Mouse (Mus musculus) midbrain, postnatal 0 days (tissue): ENCODE results near the gene Gm28539. TPM values are rescaled to one million over a fixed set of nuclear protein-coding genes. Genes with fewer than 3 reads are reported as not detected.
"Not testable (repeated sequence)": the region's sequence is repeated elsewhere in the genome, so short reads cannot be mapped to it uniquely, and the experiment has no call there.

Experiments
- ATAC-seq: fragments of 200-750 bp; cut with Nextera tagmentation; 2 replicates; pipeline ENCODE4 v1.8.0; 2017; ENCODE audit warnings: moderate number of reproducible peaks, mild to moderate bottlenecking, moderate TSS enrichment, moderate library complexity; ENCODE audit not compliant: low FRiP score
- DNase-seq: peaks from one replicate; pipeline ENCODE4 v3.0.0-alpha.2; 2015; ENCODE audit warnings: low spot score
- H3K27ac ChIP-seq: fragments of 300-500 bp; sonication (generic); 2 replicates; pipeline ENCODE4 v1.5.1; 2014; ENCODE audit warnings: low read depth, mild to moderate bottlenecking, low read length, mixed read lengths
- H3K27me3 ChIP-seq: fragments of 300-500 bp; sonication (generic); 2 replicates; pipeline ENCODE4 v1.6.1; 2014; ENCODE audit warnings: low read length, control low read depth, mixed read lengths; ENCODE audit not compliant: insufficient read depth
- H3K36me3 ChIP-seq: fragments of 300-500 bp; sonication (generic); 2 replicates; pipeline ENCODE4 v1.6.1; 2014; ENCODE audit warnings: low read length, control low read depth, mixed read lengths; ENCODE audit not compliant: insufficient read depth
- H3K4me1 ChIP-seq: fragments of 300-500 bp; sonication (generic); 2 replicates; pipeline ENCODE4 v1.6.1; 2014; ENCODE audit warnings: mild to moderate bottlenecking, control low read depth, antibody characterized with exemption, low read length, mixed read lengths; ENCODE audit not compliant: insufficient read depth
- H3K4me2 ChIP-seq: fragments of 300-500 bp; sonication (generic); 2 replicates; pipeline ENCODE4 v1.6.1; 2014; ENCODE audit warnings: low read depth, mild to moderate bottlenecking, low read length, mixed read lengths; ENCODE audit not compliant: poor library complexity, severe bottlenecking
- H3K4me3 ChIP-seq: fragments of 300-500 bp; sonication (generic); 2 replicates; pipeline ENCODE4 v1.5.1; 2014; ENCODE audit warnings: low read depth, mild to moderate bottlenecking, low read length, moderate library complexity
- H3K9ac ChIP-seq: fragments of 300-500 bp; sonication (generic); replicated peaks from 2 replicates; pipeline ENCODE4 v1.6.1; 2014; ENCODE audit warnings: mild to moderate bottlenecking, low read length, moderate library complexity, mixed read lengths; ENCODE audit not compliant: poor library complexity, severe bottlenecking
- H3K9me3 ChIP-seq: fragments of 300-500 bp; sonication (generic); 2 replicates; pipeline ENCODE4 v1.6.1; 2016; ENCODE audit warnings: low read length, control low read depth
- CTCF ChIP-seq: IDR thresholded peaks from 2 replicates; pipeline ENCODE4 v1.5.1; 2016; ENCODE audit warnings: antibody characterized with exemption, mild to moderate bottlenecking
- WGBS: fragments of 180-500 bp; shearing (Covaris S2); extraction: QIAGEN DNeasy Blood & Tissue Kit; methylation state at CpG from one replicate; pipeline ENCODE4 v1.1.7; 2014; 5-methylcytosine and 5-hydroxymethylcytosine counted together
- polyA plus RNA-seq: library from polyadenylated mRNA; unstranded; fragments of >200 nt; fragmentation: Nextera tagmentation; extraction: Ambion mirVana; gene quantifications from 2 replicates; pipeline ENCODE4 v1.2.1, GENCODE M21; 2015
- total RNA-seq: library from RNA; depleted of rRNA; stranded (reverse); fragments of >200 nt; gene quantifications from 2 replicates; pipeline ENCODE4 v1.2.3, GENCODE M21; 2014; rRNA removed

Gm28539 gene
- total and polyA plus RNA-seq, 2 experiments from 2014 or later, result 0.27 TPM; not detected in 1

- 91% methylated on average over 3 of the region's 3 CpGs for WGBS
- H3K4me3 ChIP-seq, result no peak overlapping the region
- no peak for DNase-seq
- no peaks in the 10 kb centered on the region for H3K9me3 ChIP-seq
- H3K27ac ChIP-seq, result no peak overlapping the region
- no peak for ATAC-seq
- H3K9ac ChIP-seq, result no peak overlapping the region
- no peak overlapping the region for H3K4me2 ChIP-seq
- H3K4me1 ChIP-seq, result no peaks in the 10 kb centered on the region
- H3K27me3 ChIP-seq, result no peaks in the 10 kb centered on the region
- no peak for TF ChIP-seq CTCF
- H3K36me3 ChIP-seq, result no peaks in the 10 kb centered on the region
These were observed 150.0 kb downstream of the Gm28539 start for GRCm38 (mm10) chr16:18986381-18986780.

GRCm38 (mm10) chr16:18986860-18987259 lies 150.5 kb downstream of the Gm28539 start:
- no peak for ATAC-seq
- Histone ChIP-seq H3K36me3 (no peaks in the 10 kb centered on the region), H3K9ac (no peak overlapping the region), H3K4me1 (no peaks in the 10 kb centered on the region), H3K27me3 (no peaks in the 10 kb centered on the region), H3K9me3 (no peaks in the 10 kb centered on the region), H3K4me2 (no peak overlapping the region), H3K4me3 (no peak overlapping the region), H3K27ac (no peak overlapping the region)
- DNase-seq, result no peak
- 86% methylated on average over 5 of the region's 5 CpGs for WGBS
- TF ChIP-seq CTCF, result no peak

- TF ChIP-seq CTCF, result peak; percentile 51
- H3K4me1 ChIP-seq, H3K27ac ChIP-seq, H3K9ac ChIP-seq, H3K4me2 ChIP-seq, ATAC-seq, H3K36me3 ChIP-seq, H3K9me3 ChIP-seq, H3K4me3 ChIP-seq, H3K27me3 ChIP-seq: not testable (repeated sequence)
- peak; percentile 1 for DNase-seq
- WGBS, result 27% methylated on average over 2 of the region's 2 CpGs
These were observed 166.4 kb downstream of the Gm28539 start for GRCm38 (mm10) chr16:19002610-19003389.

DNA sequence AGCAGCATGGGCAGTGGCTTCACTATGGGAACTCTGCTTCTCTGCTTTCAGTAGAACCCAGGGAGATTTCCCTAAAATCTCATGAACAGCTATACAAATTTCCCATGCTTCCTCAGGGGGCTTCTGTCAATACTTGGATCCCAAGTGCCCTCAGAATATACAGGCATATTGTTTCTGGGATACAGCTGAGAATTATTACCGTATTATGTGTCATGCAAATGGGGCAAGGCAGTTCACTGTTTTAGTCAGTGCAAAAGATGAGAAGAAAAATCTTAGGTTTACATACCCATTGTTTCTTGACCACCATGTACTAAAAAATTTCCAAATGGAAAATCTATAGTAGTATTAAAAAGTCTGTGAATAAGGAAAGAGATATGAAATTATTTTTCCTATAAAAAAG lies 167.4 kb downstream of the Gm28539 start:
- no peak overlapping the region for H3K4me3 ChIP-seq
- H3K27me3 ChIP-seq, result no peaks in the 10 kb centered on the region
- H3K4me1 ChIP-seq, result no peaks in the 10 kb centered on the region
- DNase-seq, result no peak
- no peak overlapping the region for H3K27ac ChIP-seq
- no peak overlapping the region for H3K4me2 ChIP-seq
- WGBS, result 83% methylated on average over 1 of the region's 1 CpGs
- no peak for ATAC-seq
- no peak for TF ChIP-seq CTCF
- no peaks in the 10 kb centered on the region for H3K36me3 ChIP-seq
- H3K9ac ChIP-seq, result no peak overlapping the region
- no peaks in the 10 kb centered on the region for H3K9me3 ChIP-seq

GRCm38 (mm10) chr16:19005298-19005697 lies 168.9 kb downstream of the Gm28539 start:
- Histone ChIP-seq H3K9me3 (no peaks in the 10 kb centered on the region), H3K4me1 (no peaks in the 10 kb centered on the region), H3K36me3 (no peaks in the 10 kb centered on the region), H3K27ac (no peak overlapping the region), H3K4me3 (no peak overlapping the region), H3K27me3 (no peaks in the 10 kb centered on the region), H3K4me2 (no peak overlapping the region), H3K9ac (no peak overlapping the region)
- ATAC-seq (no peak), DNase-seq (no peak)
- 78% methylated on average over 3 of the region's 3 CpGs for WGBS
- TF ChIP-seq CTCF, result no peak

Other genes starting within 250 kb of the Gm28539 start
- 0.52 and 1.3 TPM in 2 replicates for gene Tbx1, start 245.9 kb upstream of the Gm28539 start, total RNA-seq
- 0.70 and 0.81 TPM in 2 replicates for gene Tbx1, start 245.9 kb upstream of the Gm28539 start, polyA plus RNA-seq
- 28.6 and 39.4 TPM in 2 replicates for gene Gp1bb, start 214.2 kb upstream of the Gm28539 start, total RNA-seq
- 11.6 and 11.9 TPM in 2 replicates for gene Gp1bb, start 214.2 kb upstream of the Gm28539 start, polyA plus RNA-seq
- gene Gm49601, start 210.2 kb upstream of the Gm28539 start, total RNA-seq, result 14.2 and 33.6 TPM in 2 replicates
- gene Gm49601, start 210.2 kb upstream of the Gm28539 start, polyA plus RNA-seq, result 3.4 and 7.0 TPM in 2 replicates
- gene Sept5, start 206.6 kb upstream of the Gm28539 start, total RNA-seq, result 376 and 407 TPM in 2 replicates
- gene Sept5, start 206.6 kb upstream of the Gm28539 start, polyA plus RNA-seq, result 247 and 258 TPM in 2 replicates
- gene Cldn5, start 59.7 kb upstream of the Gm28539 start, total RNA-seq, result 139 and 181 TPM in 2 replicates
- gene Cldn5, start 59.7 kb upstream of the Gm28539 start, polyA plus RNA-seq, result 115 and 137 TPM in 2 replicates
- 58.1 and 60.9 TPM in 2 replicates for gene Ufd1, start 24.8 kb upstream of the Gm28539 start, total RNA-seq
- gene Ufd1, start 24.8 kb upstream of the Gm28539 start, polyA plus RNA-seq, result 115 and 116 TPM in 2 replicates
- gene Cdc45, start 24.6 kb upstream of the Gm28539 start, total RNA-seq, result 3.3 and 4.8 TPM in 2 replicates
- gene Cdc45, start 24.6 kb upstream of the Gm28539 start, polyA plus RNA-seq, result 2.8 and 3.0 TPM in 2 replicates
- 23.1 and 32.8 TPM in 2 replicates for gene 2510002D24Rik, start within 50 bp of the Gm28539 start, total RNA-seq
- gene 2510002D24Rik, start within 50 bp of the Gm28539 start, polyA plus RNA-seq, result 47.2 and 55.4 TPM in 2 replicates
- 27.6 and 27.9 TPM in 2 replicates for gene Mrpl40, start 40.3 kb downstream of the Gm28539 start, total RNA-seq
- 78.4 and 82.6 TPM in 2 replicates for gene Mrpl40, start 40.3 kb downstream of the Gm28539 start, polyA plus RNA-seq
- gene Hira, start 40.5 kb downstream of the Gm28539 start, total RNA-seq, result 65.0 and 73.1 TPM in 2 replicates
- 15.0 and 19.2 TPM in 2 replicates for gene Hira, start 40.5 kb downstream of the Gm28539 start, polyA plus RNA-seq